Mouse (Mus musculus) layer of hippocampus, postnatal 25 days (tissue): ENCODE measurements at regions not wholly inside any gene's neighbourhood (a gene's known extent, or its start where the extent isn't known, plus 50 kb on each side); places are given as distances from the start of the nearest gene placed in this dataset.
"Not testable (repeated sequence)": the region's sequence is repeated elsewhere in the genome, so short reads cannot be mapped to it uniquely, and the experiment has no call there.

ENCODE experiments used
- DNase-seq, 2 experiments: peaks; one replicate each; pipeline ENCODE4 v3.0.0; 2022; ENCODE audit warnings: mixed read lengths in 2 of 2, low spot score in 1 of 2; ENCODE audit errors: extremely low spot score in 1 of 2

GRCm38 (mm10) chr13:5516088-5516487 lies 345.2 kb upstream of the Klf6 start:
- no peak for DNase-seq

GRCm38 (mm10) chr13:5519181-5519580 lies 342.1 kb upstream of the Klf6 start:
- no peak for DNase-seq

GRCm38 (mm10) chr13:5519600-5519999 lies 341.7 kb upstream of the Klf6 start:
- no peak for DNase-seq

- DNase-seq = no peak
Observed at GRCm38 (mm10) chr13:5527400-5527799, 333.9 kb upstream of the Klf6 start.

- DNase-seq = peak in 1 of 2 experiments; percentile 9
Observed at GRCm38 (mm10) chr13:5540321-5540720, 321.0 kb upstream of the Klf6 start.

GRCm38 (mm10) chr13:5545521-5545920 lies 315.8 kb upstream of the Klf6 start:
- no peak for DNase-seq

- DNase-seq = no peak
Observed at GRCm38 (mm10) chr13:5546011-5546410, 315.3 kb upstream of the Klf6 start.

GRCm38 (mm10) chr13:5546937-5547336 lies 314.3 kb upstream of the Klf6 start:
- DNase-seq = no peak

GRCm38 (mm10) chr13:5548768-5549167 lies 312.5 kb upstream of the Klf6 start:
- no peak for DNase-seq

- DNase-seq = no peak
Observed at GRCm38 (mm10) chr13:5549175-5549574, 312.1 kb upstream of the Klf6 start.

- DNase-seq = no peak
Observed at GRCm38 (mm10) chr13:5549747-5550146, 311.5 kb upstream of the Klf6 start.

GRCm38 (mm10) chr13:5550354-5550753 lies 310.9 kb upstream of the Klf6 start:
- no peak for DNase-seq

- DNase-seq = no peak
Observed at GRCm38 (mm10) chr13:5551131-5551530, 310.2 kb upstream of the Klf6 start.

- no peak for DNase-seq
Observed at GRCm38 (mm10) chr13:5553461-5553860, 307.8 kb upstream of the Klf6 start.

GRCm38 (mm10) chr13:5558095-5558494 lies 303.2 kb upstream of the Klf6 start:
- DNase-seq = no peak

GRCm38 (mm10) chr13:5566479-5566878 lies 294.8 kb upstream of the Klf6 start:
- DNase-seq = no peak

GRCm38 (mm10) chr13:5566896-5567295 lies 294.4 kb upstream of the Klf6 start:
- DNase-seq = no peak

GRCm38 (mm10) chr13:5569579-5569978 lies 291.7 kb upstream of the Klf6 start:
- no peak for DNase-seq

- no peak for DNase-seq
Observed at GRCm38 (mm10) chr13:5570386-5570785, 290.9 kb upstream of the Klf6 start.

- DNase-seq = no peak
Observed at GRCm38 (mm10) chr13:5576568-5576967, 284.7 kb upstream of the Klf6 start.

GRCm38 (mm10) chr13:5583681-5584080 lies 277.6 kb upstream of the Klf6 start:
- DNase-seq = not testable (repeated sequence)

GRCm38 (mm10) chr13:5587196-5587595 lies 274.1 kb upstream of the Klf6 start:
- DNase-seq = no peak

GRCm38 (mm10) chr13:5591286-5591685 lies 270.0 kb upstream of the Klf6 start:
- DNase-seq = no peak
